Mouse (Mus musculus) neural tube, embryonic 14.5 days (tissue): ENCODE results near the gene Agmo. TPM values are rescaled to one million over a fixed set of nuclear protein-coding genes. Genes with fewer than 3 reads are reported as not detected.

Experiments used
- polyA plus RNA-seq: library from polyadenylated mRNA; unstranded; fragments of >200 nt; fragmentation: Nextera tagmentation; extraction: Ambion mirVana; gene quantifications from 2 replicates; pipeline ENCODE4 v1.2.1, GENCODE M21; 2014

The Agmo gene
- polyA plus RNA-seq, 1 experiment from 2014 or later = 1.9 TPM

Other genes starting within 250 kb of the Agmo start
- gene Meox2, start 133.1 kb upstream of the Agmo start, polyA plus RNA-seq = 0.31 and 2.3 TPM in 2 replicates